Mouse (Mus musculus) embryonic facial prominence, embryonic 10.5 days (tissue): ENCODE measurements around the gene Slc22a22. TPM values are rescaled to one million over a fixed set of nuclear protein-coding genes. Genes with fewer than 3 reads are reported as not detected.
"Not testable (repeated sequence)": the region's sequence is repeated elsewhere in the genome, so short reads cannot be mapped to it uniquely, and the experiment has no call there.

Experiments used
- DNase-seq: peaks from one replicate; pipeline ENCODE4 v3.0.0-alpha.2; 2017; ENCODE audit warnings: low spot score
- H3K27ac ChIP-seq: fragments of 300-500 bp; sonication (generic); replicated peaks from 2 replicates; pipeline ENCODE4 v1.5.1; 2016; ENCODE audit warnings: mild to moderate bottlenecking
- H3K27me3 ChIP-seq: fragments of 300-500 bp; sonication (generic); replicated peaks from 2 replicates; pipeline ENCODE4 v1.6.1; 2016; ENCODE audit warnings: low read depth, mild to moderate bottlenecking; ENCODE audit not compliant: poor library complexity, severe bottlenecking
- H3K36me3 ChIP-seq: fragments of 300-500 bp; sonication (generic); replicated peaks from 2 replicates; pipeline ENCODE4 v1.6.1; 2016; ENCODE audit warnings: mild to moderate bottlenecking, moderate library complexity
- H3K4me1 ChIP-seq: fragments of 300-500 bp; sonication (generic); 2 replicates; pipeline ENCODE4 v1.6.1; 2016
- H3K4me3 ChIP-seq: fragments of 300-500 bp; sonication (generic); 2 replicates; pipeline ENCODE4 v1.5.1; 2016; ENCODE audit warnings: mild to moderate bottlenecking, moderate library complexity
- H3K9me3 ChIP-seq: fragments of 300-500 bp; sonication (generic); 2 replicates; pipeline ENCODE4 v1.6.1; 2016; ENCODE audit warnings: mild to moderate bottlenecking
- WGBS: fragments of 180-500 bp; shearing (Covaris S2); methylation state at CpG from one replicate; pipeline ENCODE4 v1.1.7; 2016; 5-methylcytosine and 5-hydroxymethylcytosine counted together
- polyA plus RNA-seq: library from polyadenylated mRNA; unstranded; fragments of >200 nt; fragmentation: Nextera tagmentation; extraction: Ambion mirVana; gene quantifications from 2 replicates; pipeline ENCODE4 v1.2.1, GENCODE M21; 2016

Slc22a22 gene
- polyA plus RNA-seq, 1 experiment from 2014 or later, result not detected

DNA sequence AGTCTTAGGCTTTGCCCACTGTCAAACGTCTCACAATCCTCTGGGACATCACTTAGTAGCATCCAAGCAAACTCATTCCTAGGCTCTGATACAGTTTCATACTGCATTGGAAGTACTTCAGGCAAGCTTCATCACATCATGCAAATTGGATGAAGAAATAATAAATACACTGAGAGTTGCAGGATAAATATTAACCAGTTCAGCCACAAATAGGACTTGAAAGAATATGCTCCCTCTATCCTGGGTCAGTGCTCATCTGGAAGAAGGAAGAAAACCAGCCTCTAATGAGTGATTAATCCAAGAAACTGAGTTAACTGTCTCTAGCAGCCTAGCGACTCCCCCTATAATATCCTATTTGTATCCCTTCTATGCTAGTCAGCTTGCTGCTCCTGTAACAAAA lies 146.1 kb downstream of the Slc22a22 start:
- H3K27me3 ChIP-seq, result no peaks in the 10 kb centered on the region
- H3K4me3 ChIP-seq, result no peak overlapping the region
- no peaks in the 10 kb centered on the region for H3K9me3 ChIP-seq
- H3K27ac ChIP-seq, result no peak overlapping the region
- WGBS, result 68% methylated on average over 2 of the region's 2 CpGs
- H3K36me3 ChIP-seq, result no peaks in the 10 kb centered on the region
- no peak for DNase-seq
- H3K4me1 ChIP-seq, result no peaks in the 10 kb centered on the region

DNA sequence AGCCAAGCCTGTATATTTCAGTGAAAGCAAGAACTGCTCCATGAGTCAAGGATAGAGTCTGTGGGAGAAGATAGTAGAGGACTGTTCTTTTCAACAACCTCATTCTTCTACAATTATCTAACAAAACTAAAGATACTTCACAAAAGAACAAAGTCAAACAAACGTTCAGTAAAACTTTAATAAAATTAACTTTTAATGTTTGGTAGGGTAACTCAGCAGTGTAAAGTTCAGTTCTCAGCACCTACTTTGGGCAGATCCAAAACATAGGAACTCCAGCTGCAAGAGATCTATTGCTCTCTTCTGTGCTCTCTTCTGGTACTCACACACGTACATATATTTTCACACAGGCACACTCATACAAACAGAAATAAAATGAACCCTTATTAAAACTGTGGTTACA lies 159.4 kb downstream of the Slc22a22 start:
- WGBS, result 82% methylated on average over 2 of the region's 2 CpGs
- Histone ChIP-seq H3K27ac (no peak overlapping the region), H3K36me3 (no peaks in the 10 kb centered on the region), H3K4me1 (no peaks in the 10 kb centered on the region), H3K9me3 (no peaks in the 10 kb centered on the region), H3K4me3 (no peak overlapping the region), H3K27me3 (no peaks in the 10 kb centered on the region)
- DNase-seq, result no peak

DNA sequence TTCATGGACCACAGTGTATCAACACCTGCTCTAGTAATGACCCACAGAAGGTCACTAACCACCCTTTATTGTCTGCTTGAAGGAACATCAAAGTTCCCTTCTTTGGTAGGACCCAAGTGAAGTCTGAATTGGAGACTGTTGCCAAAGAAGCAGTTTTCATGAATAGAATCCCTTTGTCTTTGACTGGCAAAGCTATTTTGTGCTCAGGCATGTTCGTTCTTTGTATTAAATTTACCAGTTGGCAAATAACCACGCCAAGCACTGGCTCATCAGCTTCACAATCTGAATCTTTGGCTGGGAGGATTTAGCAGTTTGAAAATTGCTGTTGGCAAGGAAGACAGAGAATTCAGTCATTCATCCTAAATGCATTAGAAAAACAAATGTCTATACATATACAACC lies 160.9 kb downstream of the Slc22a22 start:
- 88% methylated on average over 2 of the region's 2 CpGs for WGBS
- Histone ChIP-seq H3K9me3 (0 out of 2 replicates have a peak, but pooled peaks cover 3% of the 10 kb centered on the region), H3K27ac (no peak overlapping the region), H3K4me1 (no peaks in the 10 kb centered on the region), H3K4me3 (no peak overlapping the region), H3K36me3 (no peaks in the 10 kb centered on the region), H3K27me3 (no peaks in the 10 kb centered on the region)
- DNase-seq, result no peak

DNA sequence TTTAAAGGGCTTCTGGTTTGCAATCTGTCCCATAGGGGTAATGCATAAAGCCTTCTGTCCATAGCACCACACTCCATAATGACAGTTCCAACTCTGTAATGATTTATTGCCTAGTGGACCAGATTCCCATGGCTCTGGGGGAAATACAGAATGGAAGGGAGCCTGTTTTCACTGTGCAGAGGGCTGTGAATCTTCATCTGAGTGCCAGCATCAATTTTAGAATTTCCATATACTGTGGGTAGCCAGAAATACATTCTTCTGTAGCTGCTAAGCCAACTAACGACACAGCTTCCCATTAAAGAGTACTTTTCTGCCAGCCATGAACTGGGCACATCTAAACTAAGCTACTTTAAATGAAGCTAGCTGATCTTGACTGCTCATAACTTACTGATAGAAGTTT lies 174.7 kb downstream of the Slc22a22 start:
- no peaks in the 10 kb centered on the region for H3K9me3 ChIP-seq
- H3K4me1 ChIP-seq, result no peaks in the 10 kb centered on the region
- H3K27me3 ChIP-seq, result no peaks in the 10 kb centered on the region
- no peak overlapping the region for H3K4me3 ChIP-seq
- 75% methylated on average over 1 of the region's 1 CpGs for WGBS
- no peak overlapping the region for H3K27ac ChIP-seq
- H3K36me3 ChIP-seq, result no peaks in the 10 kb centered on the region
- no peak for DNase-seq

DNA sequence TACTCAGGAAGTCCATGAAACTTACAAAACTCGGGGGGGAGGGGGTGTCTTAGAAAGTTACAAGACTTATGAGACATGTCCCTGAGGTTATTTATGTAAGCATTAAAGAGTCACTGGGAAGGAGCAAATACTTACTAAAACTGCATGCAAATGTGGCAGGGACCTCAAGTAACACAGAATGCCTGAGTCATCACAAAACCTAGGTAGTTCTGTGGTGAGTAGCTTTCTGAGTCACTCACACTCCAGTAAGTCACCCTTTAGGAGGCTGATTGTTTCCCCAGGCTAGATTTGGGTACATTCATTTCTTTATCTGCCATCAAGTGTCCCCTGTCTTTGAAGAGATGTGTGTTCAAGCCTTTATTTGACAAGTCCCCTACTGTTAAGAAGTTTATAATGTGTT lies 198.9 kb downstream of the Slc22a22 start:
- Histone ChIP-seq H3K4me3 (no peak overlapping the region), H3K36me3 (no peaks in the 10 kb centered on the region), H3K27ac (no peak overlapping the region), H3K27me3 (no peaks in the 10 kb centered on the region), H3K4me1 (no peaks in the 10 kb centered on the region), H3K9me3 (no peaks in the 10 kb centered on the region)
- 64% methylated on average over 1 of the region's 1 CpGs for WGBS
- DNase-seq, result no peak

DNA sequence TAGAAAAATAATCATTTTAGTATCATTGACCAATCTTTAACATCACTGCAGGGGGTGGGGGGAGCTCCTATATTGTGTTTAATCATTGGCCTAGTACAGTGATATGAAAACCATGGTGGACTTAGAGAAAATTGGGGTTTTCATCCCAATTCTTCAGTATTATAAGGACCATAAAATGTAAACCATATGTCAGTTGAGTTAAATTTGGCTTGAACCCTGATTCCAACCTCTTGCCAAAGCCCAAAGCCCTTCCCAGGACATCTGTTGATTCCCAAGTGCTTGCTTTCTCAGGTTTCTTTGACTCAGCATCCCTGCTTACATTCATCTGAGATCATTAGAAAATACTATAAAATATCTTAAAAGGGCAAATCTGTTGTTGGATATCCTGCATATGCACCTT lies 201.0 kb downstream of the Slc22a22 start:
- H3K4me3 ChIP-seq, result no peak overlapping the region
- H3K27ac ChIP-seq, result no peak overlapping the region
- H3K4me1 ChIP-seq, result no peaks in the 10 kb centered on the region
- H3K9me3 ChIP-seq, result no peaks in the 10 kb centered on the region
- DNase-seq, result no peak
- H3K27me3 ChIP-seq, result no peaks in the 10 kb centered on the region
- H3K36me3 ChIP-seq, result no peaks in the 10 kb centered on the region

DNA sequence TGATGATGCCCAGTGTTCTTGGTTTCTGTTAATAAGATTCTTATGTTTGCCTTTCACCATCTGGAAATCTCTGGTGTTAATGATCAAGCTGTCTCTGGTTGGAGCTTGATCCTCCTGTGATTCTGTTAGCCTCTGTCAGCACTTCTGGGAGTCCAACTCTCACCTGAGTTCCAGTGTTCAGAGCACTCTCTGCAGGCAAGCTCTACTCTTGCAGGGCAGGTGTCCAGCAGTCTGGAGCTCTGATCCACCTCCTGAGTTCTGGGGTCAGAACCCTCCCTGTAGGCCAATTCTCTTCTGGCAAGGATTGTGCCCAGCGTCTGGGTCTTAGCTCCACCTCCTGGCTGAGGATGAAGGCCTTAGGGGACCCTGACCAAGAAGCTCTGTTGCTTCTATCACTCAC lies 237.4 kb downstream of the Slc22a22 start:
- H3K4me3 ChIP-seq, H3K27me3 ChIP-seq, H3K27ac ChIP-seq, DNase-seq, H3K36me3 ChIP-seq, H3K9me3 ChIP-seq, H3K4me1 ChIP-seq: not testable (repeated sequence)
- WGBS, result 91% methylated on average over 1 of the region's 1 CpGs

DNA sequence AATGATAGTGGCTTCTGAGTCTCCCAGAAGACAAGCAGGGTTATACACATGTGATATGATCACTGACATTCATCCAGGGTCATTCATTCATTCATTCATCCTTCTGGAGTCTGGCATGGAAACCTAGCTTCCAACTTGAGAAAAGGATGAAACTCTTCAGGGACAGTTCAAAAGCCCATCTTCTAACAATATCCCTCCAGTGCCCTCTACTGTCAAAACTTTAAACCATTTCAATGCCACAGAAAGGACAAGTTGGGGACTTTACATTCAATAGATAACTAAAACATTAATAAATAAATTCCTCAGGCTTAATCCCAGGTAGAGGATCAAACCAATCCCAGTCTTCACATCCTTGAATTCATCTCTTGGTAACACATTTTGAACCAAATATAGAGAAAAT lies 247.0 kb downstream of the Slc22a22 start:
- H3K9me3 ChIP-seq, result no peaks in the 10 kb centered on the region
- no peak overlapping the region for H3K4me3 ChIP-seq
- no peak overlapping the region for H3K27ac ChIP-seq
- DNase-seq, result no peak
- no peaks in the 10 kb centered on the region for H3K36me3 ChIP-seq
- no peaks in the 10 kb centered on the region for H3K4me1 ChIP-seq
- H3K27me3 ChIP-seq, result no peaks in the 10 kb centered on the region

DNA sequence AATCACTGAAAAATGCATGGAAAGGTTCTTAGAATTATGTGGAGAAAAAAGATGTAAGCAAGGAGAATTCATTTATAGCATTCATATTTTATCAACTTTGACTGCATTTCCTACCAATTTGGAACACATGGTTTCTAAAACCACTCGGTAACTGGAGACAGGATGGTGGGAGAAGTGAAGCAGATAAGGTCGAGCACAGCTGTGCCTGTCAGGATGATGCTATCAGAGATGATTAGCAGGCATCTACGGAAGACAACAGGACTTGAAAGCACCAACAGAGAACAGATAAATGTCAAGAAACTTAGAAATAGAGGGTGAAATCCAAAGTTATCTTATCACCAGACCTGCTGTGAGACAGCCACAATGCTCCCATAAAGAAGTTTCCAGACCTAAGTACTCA lies 272.1 kb downstream of the Slc22a22 start:
- H3K4me1 ChIP-seq, result no peaks in the 10 kb centered on the region
- H3K9me3 ChIP-seq, result no peaks in the 10 kb centered on the region
- DNase-seq, result no peak
- H3K27ac ChIP-seq, result no peak overlapping the region
- H3K27me3 ChIP-seq, result no peaks in the 10 kb centered on the region
- no peak overlapping the region for H3K4me3 ChIP-seq
- 63% methylated on average over 3 of the region's 3 CpGs for WGBS
- H3K36me3 ChIP-seq, result no peaks in the 10 kb centered on the region

DNA sequence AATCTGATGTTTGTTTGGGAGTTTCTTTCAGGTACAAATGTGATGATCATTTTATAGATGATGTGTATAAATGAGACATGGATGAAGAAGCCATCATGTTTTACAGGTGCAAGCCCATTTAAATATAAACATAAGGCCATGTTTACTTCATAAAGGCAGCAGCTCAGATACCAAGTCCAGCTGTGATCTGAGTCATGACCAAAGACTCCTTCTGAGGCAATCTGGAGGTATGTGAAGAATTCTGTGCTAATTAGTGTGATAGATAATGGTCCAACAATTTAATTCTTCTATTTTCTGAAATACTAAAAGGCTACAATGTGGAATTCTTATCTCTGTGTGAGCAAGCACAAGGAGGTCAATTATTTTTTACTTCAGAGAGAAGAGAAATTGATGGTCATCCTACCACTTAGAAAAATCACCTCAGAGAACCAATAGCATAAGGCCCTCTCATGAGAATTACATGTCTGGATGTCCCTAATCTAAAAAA lies 272.9 kb downstream of the Slc22a22 start:
- Histone ChIP-seq H3K4me1 (no peaks in the 10 kb centered on the region), H3K4me3 (no peak overlapping the region), H3K36me3 (no peaks in the 10 kb centered on the region), H3K27me3 (no peaks in the 10 kb centered on the region), H3K27ac (no peak overlapping the region), H3K9me3 (no peaks in the 10 kb centered on the region)
- DNase-seq, result no peak
